Mouse (Mus musculus) CH12.LX (cell line): Measurements from ENCODE around the gene Olfr776.
"Not testable (repeated sequence)": the region's sequence is repeated elsewhere in the genome, so short reads cannot be mapped to it uniquely, and the experiment has no call there.

Experiments
- CTCF ChIP-seq, 2 experiments: IDR thresholded peaks in 1 of 2; conservative IDR thresholded peaks in 1 of 2; 2 replicates each; pipeline ENCODE4 v1.5.1; 2011 to 2012; ENCODE audit warnings: low read depth in 2 of 2, low read length in 2 of 2, improper control_type of control experiment in 1 of 2, inconsistent platforms in 1 of 2, mild to moderate bottlenecking in 1 of 2, moderate library complexity in 1 of 2
- E2F4 ChIP-seq: IDR thresholded peaks from 2 replicates; pipeline ENCODE4 v1.6.1; 2011; ENCODE audit warnings: low read depth, low read length, improper control_type of control experiment; ENCODE audit not compliant: insufficient replicate concordance
- EP300 ChIP-seq: IDR thresholded peaks from 2 replicates; pipeline ENCODE4 v1.6.1; 2011; ENCODE audit warnings: low read length, improper control_type of control experiment
- ZKSCAN1 ChIP-seq: IDR thresholded peaks from 2 replicates; pipeline ENCODE4 v1.6.1; 2012; ENCODE audit warnings: low read depth, inconsistent platforms, low read length, improper control_type of control experiment, borderline replicate concordance
- ZMIZ1 ChIP-seq: IDR thresholded peaks from 2 replicates; pipeline ENCODE4 v1.6.1; 2012; ENCODE audit warnings: low read depth, mild to moderate bottlenecking, inconsistent platforms, low read length, improper control_type of control experiment

DNA sequence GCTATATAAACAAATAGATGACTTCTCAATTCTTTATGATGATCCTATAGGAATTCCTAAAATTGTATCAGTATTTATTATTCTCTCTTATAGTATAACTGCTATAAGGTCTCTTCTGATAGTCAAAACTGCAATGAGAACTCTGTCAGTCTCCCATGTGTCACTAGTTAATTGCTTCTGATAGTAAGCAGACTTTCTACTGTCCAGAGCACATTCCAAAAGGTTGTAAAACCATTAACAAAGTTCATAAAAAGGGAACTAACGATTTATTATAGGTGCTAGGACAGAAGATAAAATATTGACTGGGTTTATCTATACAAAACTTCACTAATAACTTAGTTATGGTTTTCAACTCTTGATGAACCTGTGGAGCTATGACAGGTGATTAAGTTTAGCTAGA lies 54.0 kb downstream of the Olfr776 start:
- not testable (repeated sequence) for TF ChIP-seq E2F4; EP300; ZKSCAN1; CTCF (conservative IDR thresholded peaks at IDR 0.05 in 1 of 2, IDR thresholded peaks at IDR 0.05 in 1 of 2; ENCODE audit: low read depth in 2 of 2, low read length in 2 of 2); ZMIZ1
